Mouse (Mus musculus) monocyte, adult 2 months (primary cell): ENCODE data around the gene Shank2.

ENCODE experiments used
- DNase-seq, 2 experiments: peaks; one replicate each; pipeline ENCODE4 v3.0.0; 2022; ENCODE audit warnings: low spot score in 2 of 2, low read depth in 1 of 2

The Shank2 gene

GRCm38 (mm10) chr7:144001628-144002027, at the start of gene Shank2:
Gene Shank2 (plus strand): TSS chr7:144001928.
- no peak for DNase-seq

- DNase-seq: no peak
Measured at GRCm38 (mm10) chr7:143952130-143952529, 49.6 kb upstream of the Shank2 start.

- no peak for DNase-seq
Measured at GRCm38 (mm10) chr7:143956575-143957295, 45.0 kb upstream of the Shank2 start.

GRCm38 (mm10) chr7:143958030-143958565, 43.6 kb upstream of the Shank2 start:
- DNase-seq: no peak

- DNase-seq: no peak
Measured at GRCm38 (mm10) chr7:143963813-143964212, 37.9 kb upstream of the Shank2 start.

GRCm38 (mm10) chr7:143966621-143967020, 35.1 kb upstream of the Shank2 start:
- DNase-seq: no peak

GRCm38 (mm10) chr7:143977491-143977830, 24.3 kb upstream of the Shank2 start:
- no peak for DNase-seq

GRCm38 (mm10) chr7:143977831-143978682, 23.7 kb upstream of the Shank2 start:
- no peak for DNase-seq

- DNase-seq: no peak
Measured at GRCm38 (mm10) chr7:143978741-143979371, 22.9 kb upstream of the Shank2 start.

GRCm38 (mm10) chr7:143979986-143980385, 21.7 kb upstream of the Shank2 start:
- no peak for DNase-seq

- DNase-seq: no peak
Measured at GRCm38 (mm10) chr7:143986281-143986680, 15.4 kb upstream of the Shank2 start.

GRCm38 (mm10) chr7:143991160-143991559, 10.6 kb upstream of the Shank2 start:
- DNase-seq: no peak

GRCm38 (mm10) chr7:143999073-143999472, 2.7 kb upstream of the Shank2 start:
- DNase-seq: no peak

GRCm38 (mm10) chr7:144003471-144003870, 1.7 kb downstream of the Shank2 start:
- DNase-seq: no peak

- DNase-seq: no peak
Measured at GRCm38 (mm10) chr7:144008079-144008478, 6.4 kb downstream of the Shank2 start.

- DNase-seq: no peak
Measured at GRCm38 (mm10) chr7:144008985-144009384, 7.3 kb downstream of the Shank2 start.

- DNase-seq: no peak
Measured at GRCm38 (mm10) chr7:144014485-144014884, 12.8 kb downstream of the Shank2 start.

- DNase-seq: no peak
Measured at GRCm38 (mm10) chr7:144021801-144022200, 20.1 kb downstream of the Shank2 start.

GRCm38 (mm10) chr7:144022682-144023081, 21.0 kb downstream of the Shank2 start:
- no peak for DNase-seq

- no peak for DNase-seq
Measured at GRCm38 (mm10) chr7:144023561-144023960, 21.8 kb downstream of the Shank2 start.

GRCm38 (mm10) chr7:144026024-144026752, 24.5 kb downstream of the Shank2 start:
- DNase-seq: no peak
